Mouse (Mus musculus) neural tube, embryonic 14.5 days (tissue): ENCODE measurements around the gene Syt12. TPM values are rescaled to one million over a fixed set of nuclear protein-coding genes. Genes with fewer than 3 reads are reported as not detected.

Experiments
- ATAC-seq: fragments of 200-750 bp; cut with Nextera tagmentation; 2 replicates; pipeline ENCODE4 v1.8.0; 2017; ENCODE audit warnings: low read depth, mild to moderate bottlenecking, moderate TSS enrichment, moderate library complexity
- H3K27ac ChIP-seq: fragments of 300-500 bp; sonication (generic); 2 replicates; pipeline ENCODE4 v1.5.1; 2014; ENCODE audit warnings: low read depth, mild to moderate bottlenecking, control low read depth, low read length, moderate library complexity, mixed read lengths
- H3K27me3 ChIP-seq: fragments of 300-500 bp; sonication (generic); 2 replicates; pipeline ENCODE4 v1.6.1; 2014; ENCODE audit warnings: low read length; ENCODE audit not compliant: control insufficient read depth, insufficient read depth
- H3K36me3 ChIP-seq: fragments of 300-500 bp; sonication (generic); 2 replicates; pipeline ENCODE4 v1.6.1; 2014; ENCODE audit warnings: low read length, mixed read lengths; ENCODE audit not compliant: control insufficient read depth, insufficient read depth
- H3K4me1 ChIP-seq: fragments of 300-500 bp; sonication (generic); 2 replicates; pipeline ENCODE4 v1.6.1; 2014; ENCODE audit warnings: low read length; ENCODE audit not compliant: control insufficient read depth, insufficient read depth
- H3K4me2 ChIP-seq: fragments of 300-500 bp; sonication (generic); 2 replicates; pipeline ENCODE4 v1.6.1; 2014; ENCODE audit warnings: mild to moderate bottlenecking, low read depth, low read length, control low read depth
- H3K4me3 ChIP-seq: fragments of 300-500 bp; sonication (generic); 2 replicates; pipeline ENCODE4 v1.5.1; 2014; ENCODE audit warnings: low read depth, low read length, control low read depth, mixed read lengths
- H3K9ac ChIP-seq: fragments of 300-500 bp; sonication (generic); replicated peaks from 2 replicates; pipeline ENCODE4 v1.6.1; 2014; ENCODE audit warnings: low read depth, mild to moderate bottlenecking, control low read depth, low read length, mixed read lengths
- H3K9me3 ChIP-seq: fragments of 300-500 bp; sonication (generic); 2 replicates; pipeline ENCODE4 v1.6.1; 2016; ENCODE audit warnings: low read length; ENCODE audit not compliant: control insufficient read depth
- WGBS: fragments of 180-500 bp; shearing (Covaris S2); extraction: QIAGEN DNeasy Blood & Tissue Kit; methylation state at CpG from one replicate; pipeline ENCODE4 v1.1.7; 2014; 5-methylcytosine and 5-hydroxymethylcytosine counted together
- polyA plus RNA-seq: library from polyadenylated mRNA; unstranded; fragments of >200 nt; fragmentation: Nextera tagmentation; extraction: Ambion mirVana; gene quantifications from 2 replicates; pipeline ENCODE4 v1.2.1, GENCODE M21; 2014

Gene Syt12
- polyA plus RNA-seq, 1 experiment from 2014 or later: 4.4 TPM

DNA sequence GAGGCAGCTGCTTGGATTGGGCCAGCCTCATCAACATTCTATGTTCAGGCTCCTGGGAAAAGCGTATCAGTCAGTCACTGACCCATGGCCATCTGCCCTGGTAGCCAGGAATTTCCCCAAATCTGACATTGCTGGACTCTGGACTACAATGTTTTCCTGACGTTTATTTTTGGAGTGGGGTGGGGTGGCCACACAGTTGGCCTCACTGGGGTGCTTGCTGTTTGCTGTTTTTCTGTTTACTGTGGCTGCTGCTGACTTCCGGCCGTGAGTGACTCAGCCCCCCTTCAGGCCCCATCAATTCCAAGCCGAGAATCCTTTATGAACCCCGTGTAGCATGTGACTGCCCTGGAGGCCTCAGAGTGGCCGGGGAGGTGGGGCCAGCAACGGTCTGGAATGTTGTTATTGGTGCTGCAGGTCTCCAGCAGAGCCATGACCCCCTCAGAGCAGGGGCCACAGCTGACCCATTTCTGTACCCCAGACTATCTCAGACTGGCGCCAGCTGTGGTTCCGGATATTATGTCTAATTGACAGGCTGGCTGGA, 35.6 kb downstream of the Syt12 start:
- WGBS: 26% methylated on average over 10 of the region's 10 CpGs
- ATAC-seq: no peak
- Histone ChIP-seq H3K4me3 (no peak overlapping the region), H3K27me3 (peaks cover 5% of the 10 kb centered on the region; the same call in 1 of the 2 replicates), H3K4me1 (peaks cover 4% of the 10 kb centered on the region; the same call in 1 of the 2 replicates), H3K9me3 (no peaks in the 10 kb centered on the region), H3K27ac (no peak overlapping the region), H3K4me2 (no peak overlapping the region), H3K9ac (no peak overlapping the region), H3K36me3 (no peaks in the 10 kb centered on the region)

DNA sequence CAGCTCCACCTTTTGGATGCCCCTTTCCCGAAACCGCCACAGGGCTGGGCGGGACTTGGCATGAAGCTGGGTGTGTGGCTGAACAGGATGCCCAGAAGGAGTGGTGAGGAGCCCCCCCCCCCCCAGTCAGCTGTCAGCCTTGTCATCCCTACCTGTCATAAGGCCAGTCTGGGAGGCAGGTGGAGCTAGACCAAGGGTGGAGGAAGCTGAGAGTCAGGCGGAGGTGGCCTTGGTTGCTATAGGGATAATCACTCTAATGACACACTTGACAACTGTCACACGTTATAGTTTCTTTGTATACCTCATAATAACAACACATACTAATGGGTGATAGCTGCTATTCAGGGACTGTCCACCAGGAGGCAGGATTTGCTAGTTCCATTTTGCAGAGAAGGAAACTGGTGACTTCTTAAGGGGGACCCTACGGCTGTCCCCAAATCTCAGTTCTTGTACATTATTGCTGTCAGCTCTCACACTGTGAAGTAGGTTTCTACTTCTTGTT, 36.1 kb downstream of the Syt12 start:
- Histone ChIP-seq H3K9me3 (no peaks in the 10 kb centered on the region), H3K4me2 (no peak overlapping the region), H3K4me1 (peaks cover 4% of the 10 kb centered on the region; the same call in 1 of the 2 replicates), H3K27me3 (peaks cover 5% of the 10 kb centered on the region; the same call in 1 of the 2 replicates), H3K36me3 (no peaks in the 10 kb centered on the region), H3K4me3 (no peak overlapping the region), H3K9ac (no peak overlapping the region), H3K27ac (no peak overlapping the region)
- ATAC-seq: no peak
- 22% methylated on average over 6 of the region's 6 CpGs for WGBS

DNA sequence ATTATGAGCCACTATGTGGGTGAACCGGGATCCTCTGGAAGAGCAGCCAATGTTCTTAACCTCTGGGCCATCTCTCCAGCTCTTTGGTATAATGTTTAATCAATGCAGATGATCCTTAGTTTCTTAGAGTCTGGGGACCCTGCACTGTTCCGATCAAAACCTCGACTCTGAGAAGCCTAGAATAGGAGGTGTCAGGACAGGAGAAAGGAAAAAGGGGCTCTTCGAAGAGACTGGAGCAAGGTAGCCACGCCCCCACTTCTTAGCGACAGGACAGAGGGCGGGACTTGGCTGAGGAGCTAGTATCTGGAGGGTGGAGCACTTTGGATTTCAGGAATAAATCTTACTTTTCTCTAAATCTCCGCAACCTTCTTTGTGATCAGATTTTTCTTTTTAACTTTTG, 37.0 kb downstream of the Syt12 start:
- ATAC-seq: no peak
- Histone ChIP-seq H3K27ac (no peak overlapping the region), H3K4me2 (no peak overlapping the region), H3K4me3 (no peak overlapping the region), H3K36me3 (no peaks in the 10 kb centered on the region), H3K27me3 (peaks cover 5% of the 10 kb centered on the region; the same call in 1 of the 2 replicates), H3K4me1 (peaks cover 4% of the 10 kb centered on the region; the same call in 1 of the 2 replicates), H3K9ac (no peak overlapping the region), H3K9me3 (no peaks in the 10 kb centered on the region)
- WGBS: 13% methylated on average over 8 of the region's 8 CpGs

DNA sequence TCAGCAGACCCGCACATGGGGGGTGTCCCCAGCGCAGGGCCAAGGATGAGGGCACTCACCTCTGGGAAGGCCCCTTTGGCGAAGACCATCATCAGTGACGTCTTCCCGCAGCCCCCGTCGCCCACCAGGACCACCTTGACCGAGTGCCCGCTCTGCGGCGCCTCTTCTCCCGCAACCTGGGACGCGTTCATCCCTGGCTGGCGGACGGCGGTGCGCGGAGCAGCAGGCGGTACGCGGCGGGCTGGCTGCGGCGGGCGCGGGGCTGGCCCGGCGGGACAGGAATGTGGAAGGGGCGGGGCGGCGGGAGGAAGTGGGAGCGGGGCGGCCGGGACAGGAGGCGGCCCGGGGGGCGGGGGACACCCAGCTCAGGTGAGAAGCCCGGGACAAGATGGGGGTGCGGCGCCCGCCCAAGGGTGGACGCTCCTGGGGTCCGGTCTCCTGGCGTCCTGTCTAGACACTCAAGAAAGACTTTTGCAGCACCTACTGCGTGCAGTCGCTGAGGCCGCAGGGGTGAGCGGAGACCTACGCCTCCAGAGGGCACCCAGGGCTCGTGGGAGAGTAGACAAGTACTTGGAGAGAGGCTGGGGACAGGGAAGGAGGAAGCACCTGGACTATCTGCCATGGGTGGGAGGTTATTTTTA, 38.0 kb downstream of the Syt12 start, which contains the start of gene Rhod:
Gene Rhod, minus strand, starts transcription at position 272 of the 641 bp plus-strand sequence.
- ATAC-seq: peak; percentile 55
- Histone ChIP-seq H3K4me3 (peak within 1 kb of the TSS; percentile 42), H3K36me3 (no peaks in the 10 kb centered on the region), H3K9me3 (no peaks in the 10 kb centered on the region), H3K27me3 (peaks cover 5% of the 10 kb centered on the region; the same call in 1 of the 2 replicates), H3K9ac (peak within 1 kb of the TSS; percentile 48; the same call in 1 of the 2 replicates), H3K4me1 (peaks cover 4% of the 10 kb centered on the region; the same call in 1 of the 2 replicates), H3K27ac (no peak within 1 kb of the TSS), H3K4me2 (peak within 1 kb of the TSS; percentile 72)
- under 1% methylated on average over 50 of the region's 51 CpGs for WGBS

DNA sequence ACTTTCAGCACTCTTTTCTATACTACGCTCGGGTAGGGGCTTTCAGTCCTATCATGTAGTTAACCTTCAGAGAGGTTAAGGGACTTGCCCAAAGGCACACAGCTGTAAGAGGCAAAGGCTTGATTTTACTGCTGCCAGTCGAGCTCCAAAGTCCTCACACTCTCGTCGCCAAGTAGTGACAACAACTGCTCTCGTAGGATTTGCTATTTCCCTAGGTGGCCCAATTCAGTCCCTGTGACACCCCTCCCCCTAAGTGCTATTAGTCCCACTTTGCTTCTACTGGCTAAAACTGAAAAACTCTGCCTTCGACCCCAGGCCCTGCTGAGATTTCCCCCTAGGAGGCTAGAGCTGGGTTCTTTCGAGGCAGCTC, 38.5 kb downstream of the Syt12 start:
- Histone ChIP-seq H3K36me3 (no peaks in the 10 kb centered on the region), H3K4me3 (peak overlapping the region; percentile 42), H3K4me1 (peaks cover 4% of the 10 kb centered on the region; the same call in 1 of the 2 replicates), H3K27ac (no peak overlapping the region), H3K9me3 (no peaks in the 10 kb centered on the region), H3K27me3 (peaks cover 5% of the 10 kb centered on the region; the same call in 1 of the 2 replicates), H3K9ac (peak overlapping the region; percentile 48; the same call in 1 of the 2 replicates), H3K4me2 (peak overlapping the region; percentile 72)
- no peak for ATAC-seq
- 6% methylated on average over 8 of the region's 8 CpGs for WGBS

DNA sequence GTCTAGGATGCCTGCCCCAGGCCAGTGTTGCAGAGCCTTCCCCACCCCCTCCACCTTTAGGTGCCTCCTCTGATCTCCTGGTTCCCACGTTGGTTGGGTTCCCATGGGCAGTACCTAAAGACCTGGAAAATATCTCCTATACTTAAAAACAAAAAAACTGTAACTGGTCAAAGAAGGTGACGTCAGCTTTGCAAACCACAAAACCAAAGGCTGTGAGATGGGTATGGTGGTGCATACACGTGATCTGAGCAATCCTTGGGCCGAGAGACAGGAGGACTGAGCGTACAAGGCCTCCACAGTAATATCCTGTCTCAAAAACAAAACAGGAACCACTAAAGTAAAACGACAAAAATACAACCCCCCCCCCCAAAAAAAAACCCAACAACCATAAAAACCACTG, 39.4 kb downstream of the Syt12 start:
- 75% methylated on average over 6 of the region's 6 CpGs for WGBS
- H3K4me2 ChIP-seq: no peak overlapping the region
- H3K4me1 ChIP-seq: peaks cover 4% of the 10 kb centered on the region; the same call in 1 of the 2 replicates
- H3K9ac ChIP-seq: no peak overlapping the region
- H3K9me3 ChIP-seq: no peaks in the 10 kb centered on the region
- H3K27me3 ChIP-seq: peaks cover 5% of the 10 kb centered on the region; the same call in 1 of the 2 replicates
- no peak overlapping the region for H3K4me3 ChIP-seq
- H3K36me3 ChIP-seq: no peaks in the 10 kb centered on the region
- ATAC-seq: no peak
- no peak overlapping the region for H3K27ac ChIP-seq

DNA sequence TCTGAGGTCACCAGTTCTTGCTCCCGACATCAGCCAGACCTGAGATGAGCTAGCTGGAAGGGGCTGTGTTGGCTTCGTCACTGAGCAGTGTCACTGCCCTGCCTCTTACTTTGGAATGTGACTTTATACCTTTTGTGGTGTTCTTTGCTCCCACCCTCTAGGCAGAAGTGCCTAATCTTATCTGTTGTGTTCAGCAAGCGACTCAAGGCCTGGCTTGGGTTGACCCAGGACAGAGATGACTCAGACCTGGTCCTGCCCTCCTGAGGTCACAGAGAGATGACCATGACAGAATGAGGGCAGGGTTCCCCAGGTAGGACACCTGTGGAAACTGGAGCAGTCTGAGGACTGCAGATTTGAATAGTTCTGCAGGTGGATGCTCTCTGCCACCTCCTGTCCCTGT, 41.0 kb downstream of the Syt12 start:
- peaks cover 5% of the 10 kb centered on the region; the same call in 1 of the 2 replicates for H3K27me3 ChIP-seq
- H3K9ac ChIP-seq: no peak overlapping the region
- no peak for ATAC-seq
- H3K27ac ChIP-seq: no peak overlapping the region
- no peaks in the 10 kb centered on the region for H3K36me3 ChIP-seq
- no peak overlapping the region for H3K4me2 ChIP-seq
- no peaks in the 10 kb centered on the region for H3K9me3 ChIP-seq
- 89% methylated on average over 3 of the region's 3 CpGs for WGBS
- peaks cover 4% of the 10 kb centered on the region; the same call in 1 of the 2 replicates for H3K4me1 ChIP-seq
- H3K4me3 ChIP-seq: no peak overlapping the region

DNA sequence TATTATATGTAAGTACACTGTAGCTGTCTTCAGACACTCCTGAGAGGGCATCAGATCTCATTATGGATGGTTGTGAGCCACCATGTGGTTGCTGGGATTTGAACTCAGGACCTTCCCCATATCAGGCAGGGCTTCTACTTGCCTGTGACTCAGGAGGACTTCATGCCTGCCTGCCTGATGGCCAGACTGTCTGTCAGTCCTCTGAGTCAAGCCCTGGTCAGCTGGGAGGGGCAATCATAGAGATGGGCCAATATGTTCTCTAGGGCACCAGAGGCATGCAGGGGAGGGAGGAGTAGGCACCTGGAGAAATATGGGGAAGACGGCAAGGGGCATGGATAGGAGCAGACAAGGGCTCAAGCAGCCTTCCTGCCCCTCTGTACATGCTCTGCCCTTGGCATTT, 42.2 kb downstream of the Syt12 start:
- Histone ChIP-seq H3K27ac (no peak overlapping the region), H3K4me3 (no peak overlapping the region), H3K4me2 (no peak overlapping the region), H3K4me1 (peaks cover 4% of the 10 kb centered on the region; the same call in 1 of the 2 replicates), H3K36me3 (no peaks in the 10 kb centered on the region), H3K9ac (no peak overlapping the region), H3K9me3 (no peaks in the 10 kb centered on the region), H3K27me3 (peaks cover 5% of the 10 kb centered on the region; the same call in 1 of the 2 replicates)
- WGBS: 94% methylated on average over 1 of the region's 1 CpGs
- no peak for ATAC-seq

DNA sequence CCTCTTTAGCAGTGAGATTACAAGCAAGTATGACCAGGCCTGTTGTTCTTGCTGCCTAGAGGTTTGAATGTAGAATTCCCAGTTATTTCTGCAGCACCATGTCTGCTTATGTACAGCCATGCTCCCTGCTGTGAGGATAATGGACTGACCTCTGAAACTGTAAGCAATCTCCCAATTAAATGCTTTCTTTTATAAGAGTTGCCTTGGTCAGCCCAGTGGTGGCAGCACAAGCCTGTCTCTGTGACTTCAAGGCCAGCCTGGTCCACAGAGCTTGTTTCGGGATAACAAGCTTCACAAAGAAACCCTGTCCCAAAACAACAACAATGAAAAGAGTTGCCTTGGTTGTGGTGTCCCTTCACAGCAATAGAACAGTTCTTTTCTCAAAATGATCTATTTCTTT, 43.5 kb downstream of the Syt12 start:
- Histone ChIP-seq H3K27ac (no peak overlapping the region), H3K4me3 (no peak overlapping the region), H3K9ac (no peak overlapping the region), H3K36me3 (no peaks in the 10 kb centered on the region), H3K27me3 (0 out of 2 replicates have a peak, but pooled peaks cover 3% of the 10 kb centered on the region), H3K4me1 (no peaks in the 10 kb centered on the region), H3K4me2 (no peak overlapping the region), H3K9me3 (no peaks in the 10 kb centered on the region)
- ATAC-seq: no peak
- WGBS: 88% methylated on average over 1 of the region's 1 CpGs
